Mouse (Mus musculus) midbrain, postnatal 0 days (tissue): ENCODE results near the gene Tmem150b. TPM values are rescaled to one million over a fixed set of nuclear protein-coding genes. Genes with fewer than 3 reads are reported as not detected.

ENCODE experiments used
- ATAC-seq: fragments of 200-750 bp; cut with Nextera tagmentation; 2 replicates; pipeline ENCODE4 v1.8.0; 2017; ENCODE audit warnings: moderate number of reproducible peaks, mild to moderate bottlenecking, moderate TSS enrichment, moderate library complexity; ENCODE audit not compliant: low FRiP score
- DNase-seq: peaks from one replicate; pipeline ENCODE4 v3.0.0-alpha.2; 2015; ENCODE audit warnings: low spot score
- H3K27ac ChIP-seq: fragments of 300-500 bp; sonication (generic); 2 replicates; pipeline ENCODE4 v1.5.1; 2014; ENCODE audit warnings: low read depth, mild to moderate bottlenecking, low read length, mixed read lengths
- H3K27me3 ChIP-seq: fragments of 300-500 bp; sonication (generic); 2 replicates; pipeline ENCODE4 v1.6.1; 2014; ENCODE audit warnings: low read length, control low read depth, mixed read lengths; ENCODE audit not compliant: insufficient read depth
- H3K36me3 ChIP-seq: fragments of 300-500 bp; sonication (generic); 2 replicates; pipeline ENCODE4 v1.6.1; 2014; ENCODE audit warnings: low read length, control low read depth, mixed read lengths; ENCODE audit not compliant: insufficient read depth
- H3K4me1 ChIP-seq: fragments of 300-500 bp; sonication (generic); 2 replicates; pipeline ENCODE4 v1.6.1; 2014; ENCODE audit warnings: mild to moderate bottlenecking, control low read depth, antibody characterized with exemption, low read length, mixed read lengths; ENCODE audit not compliant: insufficient read depth
- H3K4me2 ChIP-seq: fragments of 300-500 bp; sonication (generic); 2 replicates; pipeline ENCODE4 v1.6.1; 2014; ENCODE audit warnings: low read depth, mild to moderate bottlenecking, low read length, mixed read lengths; ENCODE audit not compliant: poor library complexity, severe bottlenecking
- H3K4me3 ChIP-seq: fragments of 300-500 bp; sonication (generic); 2 replicates; pipeline ENCODE4 v1.5.1; 2014; ENCODE audit warnings: low read depth, mild to moderate bottlenecking, low read length, moderate library complexity
- H3K9ac ChIP-seq: fragments of 300-500 bp; sonication (generic); replicated peaks from 2 replicates; pipeline ENCODE4 v1.6.1; 2014; ENCODE audit warnings: mild to moderate bottlenecking, low read length, moderate library complexity, mixed read lengths; ENCODE audit not compliant: poor library complexity, severe bottlenecking
- H3K9me3 ChIP-seq: fragments of 300-500 bp; sonication (generic); 2 replicates; pipeline ENCODE4 v1.6.1; 2016; ENCODE audit warnings: low read length, control low read depth
- CTCF ChIP-seq: IDR thresholded peaks from 2 replicates; pipeline ENCODE4 v1.5.1; 2016; ENCODE audit warnings: antibody characterized with exemption, mild to moderate bottlenecking
- WGBS: fragments of 180-500 bp; shearing (Covaris S2); extraction: QIAGEN DNeasy Blood & Tissue Kit; methylation state at CpG from one replicate; pipeline ENCODE4 v1.1.7; 2014; 5-methylcytosine and 5-hydroxymethylcytosine counted together
- polyA plus RNA-seq: library from polyadenylated mRNA; unstranded; fragments of >200 nt; fragmentation: Nextera tagmentation; extraction: Ambion mirVana; gene quantifications from 2 replicates; pipeline ENCODE4 v1.2.1, GENCODE M21; 2015
- total RNA-seq: library from RNA; depleted of rRNA; stranded (reverse); fragments of >200 nt; gene quantifications from 2 replicates; pipeline ENCODE4 v1.2.3, GENCODE M21; 2014

Tmem150b gene
- total and polyA plus RNA-seq, 2 experiments from 2014 or later: 0.23 TPM; not detected in 1

- ATAC-seq (no peak), DNase-seq (no peak)
- Histone ChIP-seq H3K9ac (no peak overlapping the region), H3K36me3 (peaks cover 25% of the 10 kb centered on the region), H3K4me3 (no peak overlapping the region), H3K4me1 (peaks cover 3% of the 10 kb centered on the region; the same call in 1 of the 2 replicates), H3K4me2 (no peak overlapping the region), H3K9me3 (no peaks in the 10 kb centered on the region), H3K27me3 (no peaks in the 10 kb centered on the region), H3K27ac (no peak overlapping the region)
- no peak for TF ChIP-seq CTCF
- 95% methylated on average over 3 of the region's 3 CpGs for WGBS
Observed at GRCm38 (mm10) chr7:4719276-4719675, 5.8 kb downstream of the Tmem150b start.

GRCm38 (mm10) chr7:4716955-4717354 lies 8.1 kb downstream of the Tmem150b start:
- Histone ChIP-seq H3K36me3 (peaks cover 47% of the 10 kb centered on the region), H3K4me1 (no peaks in the 10 kb centered on the region), H3K9me3 (no peaks in the 10 kb centered on the region), H3K9ac (no peak overlapping the region), H3K4me2 (no peak overlapping the region), H3K27ac (no peak overlapping the region), H3K27me3 (no peaks in the 10 kb centered on the region), H3K4me3 (no peak overlapping the region)
- no peak for ATAC-seq
- 73% methylated on average over 6 of the region's 6 CpGs for WGBS
- no peak for TF ChIP-seq CTCF
- DNase-seq: no peak

DNA sequence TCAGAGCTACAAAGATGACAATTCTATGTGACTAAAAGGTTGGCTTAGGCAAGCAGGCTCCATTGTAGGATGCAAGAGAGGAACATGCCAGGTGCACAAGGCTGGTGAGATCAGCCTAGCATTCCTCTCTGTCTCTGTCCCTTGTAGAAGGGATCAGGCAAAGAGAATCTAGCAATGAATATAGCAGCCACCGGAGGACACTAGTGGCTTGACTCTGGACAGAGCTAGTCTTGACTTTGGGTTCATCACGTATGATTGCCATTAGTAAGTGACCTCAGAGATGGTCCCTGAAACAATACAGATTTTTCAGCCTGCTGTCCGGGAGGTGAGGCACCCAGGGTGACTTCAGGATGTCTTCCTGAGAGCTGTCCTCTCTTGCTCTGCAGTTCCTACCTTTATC lies 12.5 kb downstream of the Tmem150b start:
- ATAC-seq (no peak), DNase-seq (no peak)
- H3K27me3 ChIP-seq: no peaks in the 10 kb centered on the region
- no peaks in the 10 kb centered on the region for H3K4me1 ChIP-seq
- H3K4me3 ChIP-seq: no peak overlapping the region
- TF ChIP-seq CTCF: peak; percentile 41
- H3K4me2 ChIP-seq: no peak overlapping the region
- no peak overlapping the region for H3K9ac ChIP-seq
- peaks cover 83% of the 10 kb centered on the region for H3K36me3 ChIP-seq
- no peaks in the 10 kb centered on the region for H3K9me3 ChIP-seq
- no peak overlapping the region for H3K27ac ChIP-seq
- WGBS: 85% methylated on average over 3 of the region's 3 CpGs

DNA sequence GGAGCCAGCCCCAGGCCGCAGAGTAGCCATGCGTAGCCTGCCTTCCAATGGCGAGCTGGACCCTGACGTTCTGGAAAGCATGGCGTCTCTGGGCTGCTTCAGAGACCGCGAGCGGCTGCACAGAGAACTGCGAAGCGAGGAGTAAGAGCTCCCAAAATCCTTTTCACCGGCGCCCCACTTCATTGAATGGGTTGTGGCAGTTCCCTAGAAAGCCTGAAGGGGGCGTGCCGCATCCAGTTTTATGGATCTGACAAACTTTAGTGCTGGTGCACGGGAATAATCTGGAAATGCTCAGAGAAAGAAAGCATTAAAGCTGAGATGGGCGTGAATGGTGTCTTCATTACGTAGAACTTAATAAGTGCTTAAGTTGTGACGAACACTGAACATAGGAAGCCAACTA lies 20.0 kb downstream of the Tmem150b start:
- Histone ChIP-seq H3K9ac (no peak overlapping the region), H3K9me3 (no peaks in the 10 kb centered on the region), H3K27me3 (no peaks in the 10 kb centered on the region), H3K4me1 (no peaks in the 10 kb centered on the region), H3K4me3 (no peak overlapping the region), H3K36me3 (peaks cover 67% of the 10 kb centered on the region), H3K27ac (no peak overlapping the region), H3K4me2 (no peak overlapping the region)
- 34% methylated on average over 18 of the region's 18 CpGs for WGBS
- peak; percentile 75 for TF ChIP-seq CTCF
- peak; percentile 61 for DNase-seq
- ATAC-seq: 0 out of 2 replicates have a peak, but pooled peaks have one; percentile 20

DNA sequence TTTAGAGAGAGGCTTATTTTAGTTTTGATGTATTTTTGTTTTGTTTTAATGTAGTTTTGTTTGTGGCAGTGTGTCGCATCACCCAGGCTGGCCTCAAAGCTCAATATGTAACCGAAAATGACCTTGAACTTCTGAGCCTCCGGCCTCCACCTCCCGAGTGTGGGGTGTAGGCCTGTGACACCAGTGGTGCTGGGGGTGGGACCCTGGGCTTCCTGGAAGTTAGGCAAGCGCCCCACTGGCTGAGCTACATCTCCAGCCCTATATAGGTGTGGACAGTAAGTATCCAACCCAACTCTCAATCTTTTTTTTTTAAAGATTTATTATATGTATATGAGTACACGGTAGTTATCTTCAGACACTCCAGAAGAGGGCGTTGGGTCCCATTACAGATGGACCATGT lies 21.9 kb downstream of the Tmem150b start:
- TF ChIP-seq CTCF: 0 out of 2 replicates have a peak, but pooled peaks have one; percentile 3

DNA sequence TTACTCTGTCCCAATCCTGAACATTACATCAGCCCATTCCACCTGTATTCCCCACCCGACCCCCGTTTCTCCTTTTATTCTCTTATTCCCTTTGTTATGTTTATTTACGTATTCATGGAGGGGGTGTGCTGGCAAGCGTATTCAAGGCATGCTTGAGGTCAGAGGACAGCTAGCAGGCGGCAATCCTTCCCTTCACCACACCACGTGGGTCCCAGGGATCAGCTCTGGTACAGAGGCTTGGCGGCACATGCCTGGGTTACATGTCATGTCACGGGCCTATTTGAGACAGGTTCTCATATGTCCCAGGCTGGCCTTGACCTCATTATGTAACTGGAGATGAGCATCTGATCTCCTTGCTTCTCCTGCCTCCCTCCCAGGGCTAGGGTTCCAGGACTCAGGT lies 22.7 kb downstream of the Tmem150b start:
- DNase-seq: no peak
- Histone ChIP-seq H3K27me3 (no peaks in the 10 kb centered on the region), H3K36me3 (peaks cover 66% of the 10 kb centered on the region), H3K4me2 (no peak overlapping the region), H3K4me1 (no peaks in the 10 kb centered on the region), H3K27ac (no peak overlapping the region), H3K4me3 (no peak overlapping the region), H3K9ac (peak overlapping the region; percentile 19; the same call in 1 of the 2 replicates), H3K9me3 (no peaks in the 10 kb centered on the region)
- WGBS: 42% methylated on average over 8 of the region's 8 CpGs
- TF ChIP-seq CTCF: no peak
- no peak for ATAC-seq

More for the DNA sequence above, 21.9 kb downstream of the Tmem150b start:
- DNase-seq (no peak), ATAC-seq (peak; percentile 14; the same call in 1 of the 2 replicates)
- Histone ChIP-seq H3K27me3 (no peaks in the 10 kb centered on the region), H3K4me2 (no peak overlapping the region), H3K4me3 (no peak overlapping the region), H3K9me3 (no peaks in the 10 kb centered on the region), H3K4me1 (no peaks in the 10 kb centered on the region), H3K36me3 (peaks cover 69% of the 10 kb centered on the region), H3K9ac (no peak overlapping the region), H3K27ac (no peak overlapping the region)
- WGBS: 96% methylated on average over 7 of the region's 7 CpGs
